Mouse (Mus musculus) intestine, embryonic 15.5 days (tissue): ENCODE measurements at regions not wholly inside any gene's neighbourhood (a gene's known extent, or its start where the extent isn't known, plus 50 kb on each side); places are given as distances from the start of the nearest gene placed in this dataset.

Source experiments
- ATAC-seq: fragments of 200-750 bp; cut with Nextera tagmentation; 2 replicates; pipeline ENCODE4 v1.8.0; 2017; ENCODE audit warnings: moderate TSS enrichment, moderate library complexity
- H3K27ac ChIP-seq: fragments of 300-500 bp; sonication (generic); 2 replicates; pipeline ENCODE4 v1.5.1; 2015; ENCODE audit warnings: mild to moderate bottlenecking, inconsistent platforms
- H3K27me3 ChIP-seq: fragments of 300-500 bp; sonication (generic); replicated peaks from 2 replicates; pipeline ENCODE4 v1.6.1; 2015; ENCODE audit warnings: inconsistent platforms
- H3K36me3 ChIP-seq: fragments of 300-500 bp; sonication (generic); 2 replicates; pipeline ENCODE4 v1.6.1; 2015; ENCODE audit warnings: inconsistent platforms
- H3K4me1 ChIP-seq: fragments of 300-500 bp; sonication (generic); replicated peaks from 2 replicates; pipeline ENCODE4 v1.6.1; 2015; ENCODE audit warnings: inconsistent platforms
- H3K4me2 ChIP-seq: fragments of 300-500 bp; sonication (generic); replicated peaks from 2 replicates; pipeline ENCODE4 v1.6.1; 2015; ENCODE audit warnings: mild to moderate bottlenecking, inconsistent platforms
- H3K4me3 ChIP-seq: fragments of 300-500 bp; sonication (generic); replicated peaks from 2 replicates; pipeline ENCODE4 v1.5.1; 2015; ENCODE audit warnings: inconsistent platforms
- H3K9ac ChIP-seq: fragments of 300-500 bp; sonication (generic); 2 replicates; pipeline ENCODE4 v1.6.1; 2015; ENCODE audit warnings: inconsistent platforms
- H3K9me3 ChIP-seq: fragments of 300-500 bp; sonication (generic); 2 replicates; pipeline ENCODE4 v1.6.1; 2016; ENCODE audit warnings: inconsistent platforms
- WGBS: fragments of 180-500 bp; shearing (Covaris S2); methylation state at CpG from one replicate; pipeline ENCODE4 v1.1.7; 2015; 5-methylcytosine and 5-hydroxymethylcytosine counted together

DNA sequence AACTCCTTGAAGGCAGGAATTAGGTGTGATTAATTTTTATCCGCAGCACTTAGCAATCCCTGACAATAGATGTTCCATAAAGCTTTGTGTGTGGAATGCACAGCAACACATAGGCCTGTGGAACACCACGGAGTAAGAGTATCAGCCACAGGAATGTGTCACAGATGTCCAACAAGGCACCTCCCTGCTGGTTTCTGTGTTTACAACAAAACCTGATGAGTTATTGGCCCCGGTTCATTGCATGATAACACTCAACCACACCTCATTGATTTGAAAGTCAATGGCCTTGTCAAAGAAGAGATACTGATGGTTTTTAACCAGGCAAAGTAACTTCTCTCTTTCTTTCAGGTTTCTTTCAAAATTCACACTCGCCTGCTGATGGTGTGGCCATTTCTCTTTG is 211.4 kb upstream of the 4930412O13Rik start:
- ATAC-seq: no peak
- H3K9ac ChIP-seq: no peak overlapping the region
- H3K27me3 ChIP-seq: no peaks in the 10 kb centered on the region
- whole genome bisulfite sequencing: 75% methylated on average over 4 of the region's 4 CpGs
- H3K9me3 ChIP-seq: no peaks in the 10 kb centered on the region
- H3K4me1 ChIP-seq: no peaks in the 10 kb centered on the region
- H3K4me3 ChIP-seq: no peak overlapping the region
- no peak overlapping the region for H3K4me2 ChIP-seq
- no peak overlapping the region for H3K27ac ChIP-seq
- no peaks in the 10 kb centered on the region for H3K36me3 ChIP-seq

DNA sequence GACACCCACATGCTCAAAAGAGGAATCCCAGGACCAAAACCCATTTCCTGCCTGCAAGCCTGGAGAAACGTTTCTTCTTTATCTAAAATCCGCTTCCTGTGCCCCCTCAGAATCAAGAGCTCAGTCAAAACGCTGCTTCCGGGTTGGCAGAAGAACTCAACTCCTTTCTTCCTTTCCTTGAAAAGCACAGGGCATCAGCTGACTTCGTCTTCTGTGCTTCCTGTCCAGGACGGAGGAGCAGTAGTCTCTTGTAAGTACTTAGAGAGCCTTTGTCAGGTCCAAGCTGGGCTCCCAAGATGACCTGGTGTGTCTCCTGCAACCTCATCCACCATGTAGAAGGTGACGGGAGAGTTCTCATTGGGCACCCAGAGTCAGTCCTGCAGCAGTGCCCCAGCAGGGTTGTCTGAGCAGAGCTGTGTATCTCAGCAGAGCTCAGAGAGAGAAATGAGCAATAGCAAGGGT is 199.3 kb upstream of the 4930412O13Rik start:
- no peak overlapping the region for H3K4me3 ChIP-seq
- no peaks in the 10 kb centered on the region for H3K9me3 ChIP-seq
- H3K9ac ChIP-seq: no peak overlapping the region
- no peak for ATAC-seq
- no peak overlapping the region for H3K4me2 ChIP-seq
- H3K4me1 ChIP-seq: no peaks in the 10 kb centered on the region
- H3K27ac ChIP-seq: no peak overlapping the region
- WGBS: 46% methylated on average over 7 of the region's 7 CpGs
- H3K27me3 ChIP-seq: no peaks in the 10 kb centered on the region
- H3K36me3 ChIP-seq: no peaks in the 10 kb centered on the region

- Histone ChIP-seq H3K9ac (no peak overlapping the region), H3K4me1 (no peaks in the 10 kb centered on the region), H3K4me2 (no peak overlapping the region), H3K4me3 (no peak overlapping the region), H3K9me3 (no peaks in the 10 kb centered on the region), H3K27me3 (no peaks in the 10 kb centered on the region), H3K36me3 (no peaks in the 10 kb centered on the region), H3K27ac (no peak overlapping the region)
- no peak for ATAC-seq
- WGBS: 84% methylated on average over 2 of the region's 2 CpGs
Measured at GRCm38 (mm10) chr2:9683673-9684210, 197.3 kb upstream of the 4930412O13Rik start.

- WGBS: 87% methylated on average over 7 of the region's 7 CpGs
- Histone ChIP-seq H3K4me3 (no peak overlapping the region), H3K36me3 (no peaks in the 10 kb centered on the region), H3K27ac (no peak overlapping the region), H3K9me3 (no peaks in the 10 kb centered on the region), H3K4me2 (no peak overlapping the region), H3K4me1 (no peaks in the 10 kb centered on the region), H3K27me3 (no peaks in the 10 kb centered on the region), H3K9ac (no peak overlapping the region)
- no peak for ATAC-seq
Measured at GRCm38 (mm10) chr2:9688176-9688575, 192.9 kb upstream of the 4930412O13Rik start.

- H3K4me3 ChIP-seq: no peak overlapping the region
- 81% methylated on average over 5 of the region's 5 CpGs for WGBS
Measured at GRCm38 (mm10) chr2:9689518-9689917, 191.5 kb upstream of the 4930412O13Rik start.

GRCm38 (mm10) chr2:9691506-9691905 is 189.5 kb upstream of the 4930412O13Rik start:
- no peak overlapping the region for H3K4me3 ChIP-seq
- 84% methylated on average over 5 of the region's 5 CpGs for whole genome bisulfite sequencing
- no peaks in the 10 kb centered on the region for H3K4me1 ChIP-seq
- H3K27me3 ChIP-seq: no peaks in the 10 kb centered on the region
- no peaks in the 10 kb centered on the region for H3K36me3 ChIP-seq
- no peak overlapping the region for H3K9ac ChIP-seq
- no peaks in the 10 kb centered on the region for H3K9me3 ChIP-seq
- no peak overlapping the region for H3K27ac ChIP-seq
- no peak for ATAC-seq
- no peak overlapping the region for H3K4me2 ChIP-seq

More at GRCm38 (mm10) chr2:9689518-9689917, 191.5 kb upstream of the 4930412O13Rik start:
- Histone ChIP-seq H3K27ac (no peak overlapping the region), H3K4me2 (no peak overlapping the region), H3K36me3 (no peaks in the 10 kb centered on the region), H3K9me3 (no peaks in the 10 kb centered on the region), H3K27me3 (no peaks in the 10 kb centered on the region), H3K4me1 (no peaks in the 10 kb centered on the region), H3K9ac (no peak overlapping the region)
- no peak for ATAC-seq

- H3K36me3 ChIP-seq: no peaks in the 10 kb centered on the region
- 68% methylated on average over 8 of the region's 8 CpGs for WGBS
- no peaks in the 10 kb centered on the region for H3K4me1 ChIP-seq
- H3K4me3 ChIP-seq: no peak overlapping the region
- H3K27me3 ChIP-seq: no peaks in the 10 kb centered on the region
- no peak overlapping the region for H3K27ac ChIP-seq
- no peak for ATAC-seq
- H3K9me3 ChIP-seq: no peaks in the 10 kb centered on the region
- no peak overlapping the region for H3K9ac ChIP-seq
- no peak overlapping the region for H3K4me2 ChIP-seq
Measured at GRCm38 (mm10) chr2:9691906-9692305, 189.1 kb upstream of the 4930412O13Rik start.

DNA sequence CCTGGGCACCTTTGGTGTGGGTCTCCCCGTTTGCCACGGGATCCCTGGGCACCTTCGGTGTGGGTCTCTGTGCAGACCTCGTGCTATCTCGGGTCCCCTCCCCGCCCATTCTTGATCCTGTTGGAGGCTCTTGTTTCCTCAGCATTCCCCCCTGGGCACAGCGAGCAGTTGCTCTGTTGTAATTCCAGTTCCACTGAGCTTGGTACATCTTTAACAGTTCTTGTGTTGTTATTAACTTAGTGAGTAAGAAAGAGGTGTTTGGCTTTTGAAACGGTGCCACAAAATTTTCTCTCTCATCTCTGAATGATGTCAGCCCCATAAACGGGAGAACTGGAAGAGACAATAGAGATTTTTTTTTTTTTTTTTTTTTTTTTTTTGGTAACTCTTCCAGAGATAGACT is 187.7 kb upstream of the 4930412O13Rik start:
- no peak for ATAC-seq
- Histone ChIP-seq H3K4me2 (no peak overlapping the region), H3K27me3 (no peaks in the 10 kb centered on the region), H3K4me1 (no peaks in the 10 kb centered on the region), H3K27ac (no peak overlapping the region), H3K9me3 (no peaks in the 10 kb centered on the region), H3K9ac (no peak overlapping the region), H3K4me3 (no peak overlapping the region), H3K36me3 (no peaks in the 10 kb centered on the region)
- 76% methylated on average over 9 of the region's 9 CpGs for WGBS

DNA sequence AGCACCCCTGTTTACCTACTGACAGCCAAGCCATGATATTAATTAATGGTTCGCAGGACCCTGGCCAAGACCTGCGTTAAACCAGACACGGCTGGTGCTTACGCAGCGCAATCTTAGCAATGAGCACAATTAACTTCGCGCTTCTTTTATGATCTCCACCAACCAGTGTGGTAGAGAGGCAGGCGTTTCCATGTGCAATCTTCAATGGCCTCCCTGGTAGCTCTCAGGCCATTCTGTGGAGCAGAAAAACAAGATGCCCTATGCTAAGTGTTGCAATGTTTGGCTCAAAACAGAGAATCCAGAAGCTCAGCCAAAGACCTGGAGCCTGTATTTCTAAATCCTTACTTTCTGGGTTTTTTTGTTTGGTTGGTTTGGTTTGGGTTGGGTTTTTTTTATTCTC is 186.9 kb upstream of the 4930412O13Rik start:
- Histone ChIP-seq H3K9me3 (no peaks in the 10 kb centered on the region), H3K4me2 (no peak overlapping the region), H3K27ac (no peak overlapping the region), H3K4me1 (no peaks in the 10 kb centered on the region), H3K36me3 (no peaks in the 10 kb centered on the region), H3K4me3 (no peak overlapping the region), H3K27me3 (no peaks in the 10 kb centered on the region), H3K9ac (no peak overlapping the region)
- no peak for ATAC-seq
- 82% methylated on average over 8 of the region's 8 CpGs for WGBS

GRCm38 (mm10) chr2:9697591-9698345 is 183.3 kb upstream of the 4930412O13Rik start:
- Histone ChIP-seq H3K4me1 (no peaks in the 10 kb centered on the region), H3K9ac (no peak overlapping the region), H3K4me3 (no peak overlapping the region), H3K36me3 (no peaks in the 10 kb centered on the region), H3K27me3 (no peaks in the 10 kb centered on the region), H3K9me3 (no peaks in the 10 kb centered on the region), H3K4me2 (no peak overlapping the region), H3K27ac (no peak overlapping the region)
- ATAC-seq: no peak
- 72% methylated on average over 6 of the region's 6 CpGs for WGBS

DNA sequence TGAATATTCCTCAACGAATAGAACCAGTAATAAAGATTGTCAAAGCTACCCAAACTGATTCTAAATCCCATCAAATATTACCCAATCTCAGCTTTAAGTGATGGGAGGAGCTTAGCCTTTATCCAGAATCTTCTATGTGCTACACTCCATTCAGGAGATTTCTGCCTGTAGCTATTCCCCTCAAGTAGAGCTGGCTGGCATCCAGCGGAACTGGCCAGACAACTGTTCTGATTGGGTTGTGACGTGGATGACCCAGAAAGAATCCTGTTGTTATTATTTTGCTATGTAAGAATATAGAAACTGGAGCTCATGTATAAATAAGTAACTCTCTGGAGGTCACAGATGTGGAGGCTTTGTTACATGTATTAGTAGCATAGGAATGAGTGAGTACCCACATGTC is 176.8 kb upstream of the 4930412O13Rik start:
- ATAC-seq: no peak

DNA sequence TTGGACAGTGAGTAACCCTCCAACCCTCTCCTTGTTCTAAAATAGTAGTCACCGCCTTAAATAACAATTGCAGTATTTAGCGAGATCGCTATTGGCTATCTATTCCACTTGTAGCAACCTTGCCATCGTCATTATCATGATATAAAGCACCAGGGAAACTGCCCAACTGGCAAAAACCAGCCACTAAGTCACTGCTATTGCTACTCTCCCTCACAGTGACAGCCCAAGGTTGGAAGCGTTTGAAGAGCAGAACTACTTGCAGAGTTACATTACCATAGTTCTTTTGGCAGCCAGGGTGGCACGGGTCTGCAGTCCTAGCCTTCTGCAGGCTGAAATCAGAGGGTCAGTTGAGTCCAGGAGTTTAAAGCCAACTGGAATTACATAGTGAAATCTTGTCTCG is 171.6 kb upstream of the 4930412O13Rik start:
- Histone ChIP-seq H3K4me1 (no peaks in the 10 kb centered on the region), H3K27ac (no peak overlapping the region), H3K9ac (no peak overlapping the region), H3K27me3 (no peaks in the 10 kb centered on the region), H3K4me2 (no peak overlapping the region), H3K4me3 (no peak overlapping the region), H3K36me3 (no peaks in the 10 kb centered on the region), H3K9me3 (no peaks in the 10 kb centered on the region)
- 85% methylated on average over 7 of the region's 7 CpGs for WGBS
- no peak for ATAC-seq

More for the DNA sequence above, 176.8 kb upstream of the 4930412O13Rik start:
- Histone ChIP-seq H3K9me3 (no peaks in the 10 kb centered on the region), H3K27me3 (no peaks in the 10 kb centered on the region), H3K4me1 (no peaks in the 10 kb centered on the region), H3K4me3 (no peak overlapping the region), H3K9ac (no peak overlapping the region), H3K4me2 (no peak overlapping the region), H3K36me3 (no peaks in the 10 kb centered on the region), H3K27ac (no peak overlapping the region)
- WGBS: 78% methylated on average over 3 of the region's 3 CpGs

GRCm38 (mm10) chr2:9717904-9718303 is 163.1 kb upstream of the 4930412O13Rik start:
- WGBS: 30% methylated on average over 1 of the region's 1 CpGs
- no peak overlapping the region for H3K9ac ChIP-seq

More at GRCm38 (mm10) chr2:9717904-9718303, 163.1 kb upstream of the 4930412O13Rik start:
- Histone ChIP-seq H3K4me3 (no peak overlapping the region), H3K36me3 (no peaks in the 10 kb centered on the region), H3K4me1 (no peaks in the 10 kb centered on the region), H3K4me2 (no peak overlapping the region), H3K9me3 (no peaks in the 10 kb centered on the region), H3K27me3 (no peaks in the 10 kb centered on the region), H3K27ac (no peak overlapping the region)
- no peak for ATAC-seq
